ENCODE assay signal across 23 mouse cellular contexts in the genomic region with DNA sequence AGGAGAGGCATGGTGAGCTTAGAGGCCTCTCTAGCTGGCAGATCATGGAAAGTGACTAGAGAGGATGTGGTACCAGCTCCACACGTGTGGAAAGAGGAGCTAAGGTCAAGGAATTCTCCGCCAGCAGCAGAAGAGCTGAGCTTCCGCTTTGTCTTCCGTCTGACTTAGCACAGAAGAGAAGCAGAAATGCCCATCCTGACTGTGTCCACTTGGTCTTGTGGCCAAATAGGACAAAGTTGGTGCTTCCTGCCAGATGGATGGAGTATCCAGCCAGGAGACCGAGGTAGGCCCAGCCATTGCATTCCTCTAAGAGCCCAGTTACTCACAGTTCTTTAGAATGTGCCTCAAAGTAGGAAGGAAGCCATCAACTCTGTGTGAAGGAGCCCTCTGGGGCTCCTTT. TPM values are rescaled to one million over a fixed set of nuclear protein-coding genes. Genes with fewer than 3 reads are reported as not detected.
A peak's percentile ranks its signal among the peaks of the same experiment; 100 is the strongest.
DNase-seq lines count a peak whose midpoint lies in the region; ATAC-seq and TF ChIP-seq lines count a peak whose summit lies in the region.
"Had no signal": no experiment of that assay in that cellular context is flagged by ENCODE, and none has a peak within 500 bp of the region (broad histone marks: within the 10 kb centered on the region; RNA-seq: fewer than 3 reads in every experiment).

No protein-coding gene starts in this region.

- no peak for TF ChIP-seq POLR2A in liver, adult 2 months (IDR thresholded peaks at IDR 0.05; ENCODE audit: extremely low read depth, insufficient read depth, low read length)

- no peak overlapping the region for H3K9ac ChIP-seq in liver, adult 2 months (ENCODE audit: low read depth, low read length)
- H3K9ac ChIP-seq: embryonic facial prominence, embryonic 13.5 days; embryonic facial prominence, embryonic 15.5 days; forebrain, embryonic 13.5 days; forebrain, embryonic 15.5 days had no signal

- ATAC-seq in erythroblast, adult 5-6 weeks (replicated peaks; ENCODE audit: low FRiP score, poor library complexity, severe bottlenecking), result no peak
- ATAC-seq: activated CD4-positive, CD25-positive, alpha-beta regulatory T cell, adult 4 months; forebrain, embryonic 13.5 days; forebrain, embryonic 15.5 days; Patski had no signal

- no peak overlapping the region for H3K27ac ChIP-seq in liver, adult 2 months (replicated peaks; ENCODE audit: insufficient read depth, low read depth, low read length)
- H3K27ac ChIP-seq: embryonic facial prominence, embryonic 13.5 days; embryonic facial prominence, embryonic 15.5 days; forebrain, embryonic 13.5 days; forebrain, embryonic 15.5 days had no signal

- TF ChIP-seq CTCF in liver, adult 2 months (IDR thresholded peaks at IDR 0.05; ENCODE audit: low read depth, low read length), result no peak

- H3K27me3 ChIP-seq in liver, adult 2 months (ENCODE audit: control insufficient read depth, insufficient read depth, low read length), result no peaks in the 10 kb centered on the region
- H3K27me3 ChIP-seq: embryonic facial prominence, embryonic 13.5 days; embryonic facial prominence, embryonic 15.5 days; forebrain, embryonic 13.5 days; forebrain, embryonic 15.5 days; Patski had no signal

- 69% methylated on average over 5 of the region's 5 CpGs for WGBS in liver, adult 2 months

- no peaks in the 10 kb centered on the region for H3K4me1 ChIP-seq in liver, adult 2 months (ENCODE audit: control insufficient read depth, insufficient read depth, low read length)
- H3K4me1 ChIP-seq: embryonic facial prominence, embryonic 15.5 days; forebrain, embryonic 13.5 days; forebrain, embryonic 15.5 days had no signal

- DNase-seq in liver, adult 2 months (ENCODE audit: extremely low read depth, low read depth, low spot score), result peak; percentile 11
- DNase-seq in liver, result no peak
- DNase-seq in testis, postnatal 10 days (ENCODE audit: low spot score), result peak; percentile 23
- no peak for DNase-seq in testis, postnatal 14 days (ENCODE audit: low spot score)
- peak; percentile 66 for DNase-seq in adipocyte (ENCODE audit: low spot score)
- no peak for DNase-seq in frontal cortex, postnatal 10 days (ENCODE audit: low spot score in 2 of 2)
- DNase-seq: adrenal gland, adult 2 months; adrenal gland, postnatal 10 days; adrenal gland, postnatal 25 days; cerebellum, adult 11 months; cerebellum, adult 18-20 months; cerebellum, adult 8-10 months; cerebellum, adult 9-11 months; cerebellum, postnatal 36 days; embryo, embryonic 11 days had no signal

- H3K36me3 ChIP-seq in liver, adult 2 months (ENCODE audit: control insufficient read depth, insufficient read depth, low read length), result no peaks in the 10 kb centered on the region; the same call in 1 of the 2 replicates
- H3K36me3 ChIP-seq: embryonic facial prominence, embryonic 13.5 days; embryonic facial prominence, embryonic 15.5 days; forebrain, embryonic 15.5 days had no signal

- H3K4me3 ChIP-seq in liver, adult 2 months (ENCODE audit: insufficient read depth, low read depth, low read length), result no peak overlapping the region
- H3K4me3 ChIP-seq: embryonic facial prominence, embryonic 13.5 days; embryonic facial prominence, embryonic 15.5 days; forebrain, embryonic 13.5 days; forebrain, embryonic 15.5 days had no signal

- H3K79me2 ChIP-seq in liver, adult 2 months (ENCODE audit: control insufficient read depth, insufficient read depth, low read length), result no peaks in the 10 kb centered on the region; the same call in 1 of the 2 replicates

RNA-seq across cellular contexts. Expression of a gene that starts 38.5 kb away (rescaled TPM):
- 26.3 and 33.0 TPM in 2 replicates for total RNA-seq in liver, adult 2 months (2014; rRNA removed)
- 34.4 and 37.7 TPM in 2 replicates for polyA plus RNA-seq in liver, adult 2 months (2012; rRNA removed)
- total RNA-seq in erythroblast, adult 5-6 weeks (2015; ENCODE audit: low replicate concordance), result 0.38 and 0.63 TPM in 2 replicates
- 0.85 and 1.1 TPM in 2 replicates for total RNA-seq in erythroblast, adult 5-6 weeks (2017; ENCODE audit: low replicate concordance)
- total RNA-seq: MEL had no signal

Comparison
In these comparisons a context has a peak if more than half of its experiments do, and no peak if none do; other contexts are left out.
1. DNase-seq: peak in liver, adult 2 months (single experiment), testis, postnatal 10 days (single experiment) and adipocyte (single experiment); none in liver (single experiment), testis, postnatal 14 days (single experiment) and frontal cortex, postnatal 10 days (0 of 2).
2. RNA of a gene that starts 38.5 kb away (total RNA-seq): 26.3 to 33.0 TPM in liver, adult 2 months; 0.38 to 1.1 TPM in erythroblast, adult 5-6 weeks; every median in the first group is over 10 times any median in the second.